Mouse (Mus musculus) midbrain, embryonic 14.5 days (tissue): ENCODE results near the gene Optc. TPM values are rescaled to one million over a fixed set of nuclear protein-coding genes. Genes with fewer than 3 reads are reported as not detected.

Experiments used
- ATAC-seq: fragments of 200-750 bp; cut with Nextera tagmentation; 2 replicates; pipeline ENCODE4 v1.8.0; 2017; ENCODE audit warnings: moderate number of reproducible peaks, moderate library complexity; ENCODE audit not compliant: low FRiP score, low TSS enrichment
- DNase-seq: peaks from one replicate; pipeline ENCODE4 v3.0.0-alpha.2; 2015
- H3K27ac ChIP-seq: fragments of 300-500 bp; sonication (generic); replicated peaks from 2 replicates; pipeline ENCODE4 v1.5.1; 2014; ENCODE audit warnings: mild to moderate bottlenecking, low read depth, low read length, moderate library complexity
- H3K27me3 ChIP-seq: fragments of 300-500 bp; sonication (generic); 2 replicates; pipeline ENCODE4 v1.6.1; 2014; ENCODE audit warnings: low read length, control low read depth, mixed read lengths; ENCODE audit not compliant: control insufficient read depth, insufficient read depth
- H3K36me3 ChIP-seq: fragments of 300-500 bp; sonication (generic); 2 replicates; pipeline ENCODE4 v1.6.1; 2014; ENCODE audit warnings: low read length, control low read depth; ENCODE audit not compliant: control insufficient read depth, insufficient read depth
- H3K4me1 ChIP-seq: fragments of 300-500 bp; sonication (generic); 2 replicates; pipeline ENCODE4 v1.6.1; 2014; ENCODE audit warnings: mild to moderate bottlenecking, antibody characterized with exemption, low read length, control low read depth; ENCODE audit not compliant: control insufficient read depth, insufficient read depth
- H3K4me2 ChIP-seq: fragments of 300-500 bp; sonication (generic); 2 replicates; pipeline ENCODE4 v1.6.1; 2014; ENCODE audit warnings: mild to moderate bottlenecking, low read length, moderate library complexity
- H3K4me3 ChIP-seq: fragments of 300-500 bp; sonication (generic); replicated peaks from 2 replicates; pipeline ENCODE4 v1.5.1; 2014; ENCODE audit warnings: low read depth, low read length
- H3K9ac ChIP-seq: fragments of 300-500 bp; sonication (generic); replicated peaks from 2 replicates; pipeline ENCODE4 v1.6.1; 2014; ENCODE audit warnings: mild to moderate bottlenecking, low read length, moderate library complexity
- H3K9me3 ChIP-seq: fragments of 300-500 bp; sonication (generic); 2 replicates; pipeline ENCODE4 v1.6.1; 2016; ENCODE audit warnings: low read length, control low read depth, mixed read lengths; ENCODE audit not compliant: control insufficient read depth
- WGBS: fragments of 180-500 bp; shearing (Covaris S2); extraction: QIAGEN DNeasy Blood & Tissue Kit; methylation state at CpG from one replicate; pipeline ENCODE4 v1.1.7; 2014; 5-methylcytosine and 5-hydroxymethylcytosine counted together
- polyA plus RNA-seq: library from polyadenylated mRNA; unstranded; fragments of >200 nt; fragmentation: Nextera tagmentation; extraction: Ambion mirVana; gene quantifications from 2 replicates; pipeline ENCODE4 v1.2.1, GENCODE M21; 2014

Optc gene
- polyA plus RNA-seq, 1 experiment from 2014 or later = 3.5 TPM

- DNase-seq (no peak), ATAC-seq (no peak)
- H3K27me3 ChIP-seq = no peaks in the 10 kb centered on the region
- H3K4me3 ChIP-seq = no peak overlapping the region
- 80% methylated on average over 5 of the region's 5 CpGs for WGBS
- H3K4me1 ChIP-seq = peaks cover 13% of the 10 kb centered on the region; the same call in 1 of the 2 replicates
- H3K27ac ChIP-seq = no peak overlapping the region
- H3K4me2 ChIP-seq = no peak overlapping the region
- H3K36me3 ChIP-seq = no peaks in the 10 kb centered on the region
- no peaks in the 10 kb centered on the region; the same call in 1 of the 2 replicates for H3K9me3 ChIP-seq
- H3K9ac ChIP-seq = no peak overlapping the region
These were observed 46.8 kb downstream of the Optc start for GRCm38 (mm10) chr1:133861028-133861427.

- Histone ChIP-seq H3K9ac (no peak overlapping the region), H3K9me3 (no peaks in the 10 kb centered on the region), H3K27ac (peak overlapping the region; percentile 32), H3K4me2 (no peak overlapping the region), H3K4me3 (no peak overlapping the region), H3K4me1 (peaks cover 23% of the 10 kb centered on the region; the same call in 1 of the 2 replicates), H3K27me3 (no peaks in the 10 kb centered on the region), H3K36me3 (no peaks in the 10 kb centered on the region)
- DNase-seq (peak; percentile 19), ATAC-seq (no peak)
- 78% methylated on average over 20 of the region's 20 CpGs for WGBS
These were observed 47.7 kb downstream of the Optc start for GRCm38 (mm10) chr1:133859821-133860711.

- no peak overlapping the region for H3K9ac ChIP-seq
- H3K4me1 ChIP-seq = peaks cover 27% of the 10 kb centered on the region; the same call in 1 of the 2 replicates
- no peaks in the 10 kb centered on the region for H3K36me3 ChIP-seq
- H3K9me3 ChIP-seq = no peaks in the 10 kb centered on the region
- H3K27me3 ChIP-seq = no peaks in the 10 kb centered on the region
- no peak overlapping the region for H3K4me2 ChIP-seq
- H3K27ac ChIP-seq = peak overlapping the region; percentile 32
- peak; percentile 61 for DNase-seq
- WGBS = 21% methylated on average over 6 of the region's 6 CpGs
- no peak for ATAC-seq
- H3K4me3 ChIP-seq = no peak overlapping the region
These were observed 48.5 kb downstream of the Optc start for GRCm38 (mm10) chr1:133859257-133859656.

DNA sequence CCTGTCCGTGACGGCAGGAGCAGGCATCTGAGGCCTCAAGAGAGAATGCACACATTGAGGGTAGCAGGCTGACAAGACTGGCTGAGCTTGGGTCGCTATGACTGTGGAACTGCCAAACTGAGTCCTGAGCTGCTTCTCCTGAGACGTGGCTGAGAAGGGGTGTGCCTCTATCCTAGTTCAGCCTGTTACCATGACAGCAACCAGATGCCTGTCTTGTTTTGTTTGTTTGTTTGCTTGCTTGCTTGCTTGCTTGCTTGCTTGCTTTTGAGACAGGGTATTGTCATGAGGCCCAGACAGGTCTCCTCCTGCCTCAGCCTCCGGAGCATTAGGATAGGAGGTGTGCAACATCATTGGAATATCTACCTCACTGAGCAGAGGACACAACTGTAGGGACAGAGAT lies 50.0 kb downstream of the Optc start:
- ATAC-seq = no peak
- DNase-seq = no peak
- peaks cover 30% of the 10 kb centered on the region; the same call in 1 of the 2 replicates for H3K4me1 ChIP-seq
- 81% methylated on average over 5 of the region's 5 CpGs for WGBS
- no peaks in the 10 kb centered on the region for H3K36me3 ChIP-seq
- no peak overlapping the region for H3K4me2 ChIP-seq
- H3K9ac ChIP-seq = no peak overlapping the region
- H3K9me3 ChIP-seq = no peaks in the 10 kb centered on the region
- H3K27me3 ChIP-seq = no peaks in the 10 kb centered on the region
- no peak overlapping the region for H3K4me3 ChIP-seq
- H3K27ac ChIP-seq = no peak overlapping the region

GRCm38 (mm10) chr1:133857171-133857570 lies 50.6 kb downstream of the Optc start:
- Histone ChIP-seq H3K9me3 (no peaks in the 10 kb centered on the region), H3K4me1 (peaks cover 30% of the 10 kb centered on the region; the same call in 1 of the 2 replicates), H3K4me2 (no peak overlapping the region), H3K36me3 (no peaks in the 10 kb centered on the region), H3K4me3 (no peak overlapping the region), H3K27me3 (no peaks in the 10 kb centered on the region), H3K9ac (no peak overlapping the region), H3K27ac (no peak overlapping the region)
- WGBS = 94% methylated on average over 5 of the region's 5 CpGs
- DNase-seq (no peak), ATAC-seq (no peak)

DNA sequence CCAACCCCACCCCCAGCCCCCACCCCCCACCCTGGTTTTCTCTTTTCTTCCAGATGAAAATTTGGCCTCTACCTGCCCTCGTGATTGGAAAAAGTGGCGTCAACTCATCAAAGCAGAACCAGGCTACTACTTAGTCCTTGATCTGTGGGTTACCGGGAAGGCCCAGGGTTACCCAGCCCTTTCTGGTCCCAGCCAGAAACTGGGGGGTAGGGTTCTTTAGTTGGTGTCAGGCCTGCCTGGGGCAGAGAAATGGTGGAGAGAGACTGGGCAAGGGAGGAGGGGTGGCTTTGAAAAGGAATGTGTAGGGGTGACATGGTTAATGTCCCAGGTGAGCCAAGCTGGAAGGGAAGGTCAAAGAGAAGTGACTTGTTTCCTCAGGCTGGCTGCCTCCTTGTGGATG lies 51.1 kb downstream of the Optc start:
- WGBS = 61% methylated on average over 3 of the region's 3 CpGs
- ATAC-seq = no peak
- no peaks in the 10 kb centered on the region for H3K27me3 ChIP-seq

GRCm38 (mm10) chr1:133856133-133856541 lies 51.7 kb downstream of the Optc start:
- H3K4me3 ChIP-seq = no peak overlapping the region
- no peak overlapping the region for H3K4me2 ChIP-seq
- peaks cover 30% of the 10 kb centered on the region; the same call in 1 of the 2 replicates for H3K4me1 ChIP-seq
- no peaks in the 10 kb centered on the region for H3K27me3 ChIP-seq
- H3K27ac ChIP-seq = no peak overlapping the region
- 7% methylated on average over 11 of the region's 11 CpGs for WGBS
- H3K36me3 ChIP-seq = no peaks in the 10 kb centered on the region
- H3K9ac ChIP-seq = no peak overlapping the region
- ATAC-seq (no peak), DNase-seq (peak; percentile 30)
- no peaks in the 10 kb centered on the region for H3K9me3 ChIP-seq

More for the DNA sequence above, 51.1 kb downstream of the Optc start:
- no peak overlapping the region for H3K4me2 ChIP-seq
- no peaks in the 10 kb centered on the region for H3K36me3 ChIP-seq
- H3K9ac ChIP-seq = no peak overlapping the region
- H3K4me1 ChIP-seq = peaks cover 30% of the 10 kb centered on the region; the same call in 1 of the 2 replicates
- no peak for DNase-seq
- H3K4me3 ChIP-seq = no peak overlapping the region
- no peak overlapping the region for H3K27ac ChIP-seq
- H3K9me3 ChIP-seq = no peaks in the 10 kb centered on the region

GRCm38 (mm10) chr1:133855274-133856017 lies 52.4 kb downstream of the Optc start:
- ATAC-seq (no peak), DNase-seq (peak; percentile 79)
- Histone ChIP-seq H3K36me3 (no peaks in the 10 kb centered on the region), H3K4me2 (peak overlapping the region; percentile 56), H3K9ac (peak overlapping the region; percentile 34; the same call in 1 of the 2 replicates), H3K4me1 (peaks cover 30% of the 10 kb centered on the region; the same call in 1 of the 2 replicates), H3K4me3 (peak overlapping the region; percentile 22), H3K27ac (no peak overlapping the region), H3K27me3 (no peaks in the 10 kb centered on the region), H3K9me3 (no peaks in the 10 kb centered on the region)
- 9% methylated on average over 15 of the region's 15 CpGs for WGBS
